Mouse (Mus musculus) brain, embryonic 14.5 days (tissue): ENCODE results near the gene Lamb1. TPM values are rescaled to one million over a fixed set of nuclear protein-coding genes. Genes with fewer than 3 reads are reported as not detected.

Experiments
- DNase-seq: peaks from one replicate; pipeline ENCODE4 v3.0.0-alpha.2; 2011; ENCODE audit warnings: low read depth
- CTCF ChIP-seq: fragments of 200-500 bp; IDR thresholded peaks from 2 replicates; pipeline ENCODE4 v1.5.1; 2012; ENCODE audit warnings: inconsistent platforms, mild to moderate bottlenecking, moderate library complexity, borderline replicate concordance; ENCODE audit not compliant: insufficient read depth, insufficient read length; ENCODE audit errors: extremely low read depth
- POLR2A ChIP-seq: fragments of 200-500 bp; IDR thresholded peaks from 2 replicates; pipeline ENCODE4 v1.6.1; 2012; ENCODE audit warnings: mild to moderate bottlenecking, inconsistent platforms, borderline replicate concordance; ENCODE audit not compliant: poor library complexity, insufficient read depth, insufficient read length, severe bottlenecking; ENCODE audit errors: extremely low read depth
- polyA plus RNA-seq: library from polyadenylated mRNA; depleted of rRNA; stranded (reverse); fragments of >200 nt; gene quantifications from 2 replicates; pipeline ENCODE4 v1.2.3, GENCODE M21; 2012

Lamb1 gene
- polyA plus RNA-seq, 1 experiment: 25.7 TPM

- no peak for DNase-seq
- TF ChIP-seq POLR2A (no peak), CTCF (no peak)
Measured at GRCm38 (mm10) chr12:31333261-31333660, 68.2 kb downstream of the Lamb1 start.

GRCm38 (mm10) chr12:31350191-31350943 is 85.3 kb downstream of the Lamb1 start:
- no peak for DNase-seq
- TF ChIP-seq POLR2A: no peak
- TF ChIP-seq CTCF: no peak

- DNase-seq: peak; percentile 99
- TF ChIP-seq POLR2A (peak; percentile 41; the same call in 1 of the 2 replicates), CTCF (no peak)
Measured at GRCm38 (mm10) chr12:31350944-31351928, 86.2 kb downstream of the Lamb1 start, which contains the start of gene Dld. TSS of gene Dld (minus strand) at chr12:31351453.

GRCm38 (mm10) chr12:31366428-31366827 is 101.4 kb downstream of the Lamb1 start:
- peak; percentile 16 for DNase-seq
- TF ChIP-seq POLR2A: no peak
- no peak for TF ChIP-seq CTCF

GRCm38 (mm10) chr12:31367721-31368120 is 102.7 kb downstream of the Lamb1 start:
- no peak for DNase-seq

GRCm38 (mm10) chr12:31369118-31369517 is 104.1 kb downstream of the Lamb1 start:
- TF ChIP-seq CTCF: no peak
- no peak for TF ChIP-seq POLR2A
- DNase-seq: no peak

More at GRCm38 (mm10) chr12:31367721-31368120, 102.7 kb downstream of the Lamb1 start:
- TF ChIP-seq CTCF (no peak), POLR2A (no peak)

GRCm38 (mm10) chr12:31369656-31370055 is 104.6 kb downstream of the Lamb1 start:
- TF ChIP-seq POLR2A (no peak), CTCF (no peak)
- no peak for DNase-seq

GRCm38 (mm10) chr12:31374603-31375282 is 109.7 kb downstream of the Lamb1 start:
- TF ChIP-seq POLR2A (no peak), CTCF (peak; percentile 80; the same call in 1 of the 2 replicates)
- peak; percentile 89 for DNase-seq

GRCm38 (mm10) chr12:31375283-31375615 is 110.2 kb downstream of the Lamb1 start:
- TF ChIP-seq POLR2A (no peak), CTCF (no peak)
- no peak for DNase-seq

GRCm38 (mm10) chr12:31376326-31376950 is 111.4 kb downstream of the Lamb1 start:
- DNase-seq: peak; percentile 80

More at GRCm38 (mm10) chr12:31376326-31376950, 111.4 kb downstream of the Lamb1 start:
- peak; percentile 43; the same call in 1 of the 2 replicates for TF ChIP-seq CTCF
- no peak for TF ChIP-seq POLR2A
